Mouse (Mus musculus) limb, embryonic 13.5 days (tissue): ENCODE results near the gene Dyrk3. TPM values are rescaled to one million over a fixed set of nuclear protein-coding genes. Genes with fewer than 3 reads are reported as not detected.
"Not testable (repeated sequence)": the region's sequence is repeated elsewhere in the genome, so short reads cannot be mapped to it uniquely, and the experiment has no call there.

Source experiments
- ATAC-seq: fragments of 200-750 bp; cut with Nextera tagmentation; 2 replicates; pipeline ENCODE4 v1.8.0; 2017; ENCODE audit warnings: low read depth, moderate number of reproducible peaks, moderate TSS enrichment; ENCODE audit not compliant: low FRiP score
- H3K27ac ChIP-seq: fragments of 300-500 bp; sonication (generic); 2 replicates; pipeline ENCODE4 v1.5.1; 2015; ENCODE audit warnings: inconsistent platforms, mild to moderate bottlenecking, moderate library complexity
- H3K27me3 ChIP-seq: fragments of 300-500 bp; sonication (generic); 2 replicates; pipeline ENCODE4 v1.6.1; 2015; ENCODE audit warnings: mild to moderate bottlenecking, inconsistent platforms
- H3K36me3 ChIP-seq: fragments of 300-500 bp; sonication (generic); 2 replicates; pipeline ENCODE4 v1.6.1; 2015; ENCODE audit warnings: inconsistent platforms, mild to moderate bottlenecking, moderate library complexity
- H3K4me1 ChIP-seq: fragments of 300-500 bp; sonication (generic); 2 replicates; pipeline ENCODE4 v1.6.1; 2015; ENCODE audit warnings: inconsistent platforms
- H3K4me2 ChIP-seq: fragments of 300-500 bp; sonication (generic); replicated peaks from 2 replicates; pipeline ENCODE4 v1.6.1; 2015; ENCODE audit warnings: inconsistent platforms, mild to moderate bottlenecking, moderate library complexity
- H3K4me3 ChIP-seq: fragments of 300-500 bp; sonication (generic); 2 replicates; pipeline ENCODE4 v1.5.1; 2015; ENCODE audit warnings: moderate library complexity, mild to moderate bottlenecking, inconsistent platforms
- H3K9ac ChIP-seq: fragments of 300-500 bp; sonication (generic); 2 replicates; pipeline ENCODE4 v1.6.1; 2015; ENCODE audit warnings: mild to moderate bottlenecking, inconsistent platforms
- H3K9me3 ChIP-seq: fragments of 300-500 bp; sonication (generic); 2 replicates; pipeline ENCODE4 v1.6.1; 2016; ENCODE audit warnings: inconsistent platforms
- WGBS: fragments of 180-500 bp; shearing (Covaris S2); methylation state at CpG from one replicate; pipeline ENCODE4 v1.1.7; 2015; 5-methylcytosine and 5-hydroxymethylcytosine counted together
- polyA plus RNA-seq: library from polyadenylated mRNA; unstranded; fragments of >200 nt; fragmentation: Nextera tagmentation; extraction: Ambion mirVana; gene quantifications from 2 replicates; pipeline ENCODE4 v1.2.1, GENCODE M21; 2015

Gene Dyrk3
- polyA plus RNA-seq, 1 experiment from 2014 or later, result 3.0 TPM

DNA sequence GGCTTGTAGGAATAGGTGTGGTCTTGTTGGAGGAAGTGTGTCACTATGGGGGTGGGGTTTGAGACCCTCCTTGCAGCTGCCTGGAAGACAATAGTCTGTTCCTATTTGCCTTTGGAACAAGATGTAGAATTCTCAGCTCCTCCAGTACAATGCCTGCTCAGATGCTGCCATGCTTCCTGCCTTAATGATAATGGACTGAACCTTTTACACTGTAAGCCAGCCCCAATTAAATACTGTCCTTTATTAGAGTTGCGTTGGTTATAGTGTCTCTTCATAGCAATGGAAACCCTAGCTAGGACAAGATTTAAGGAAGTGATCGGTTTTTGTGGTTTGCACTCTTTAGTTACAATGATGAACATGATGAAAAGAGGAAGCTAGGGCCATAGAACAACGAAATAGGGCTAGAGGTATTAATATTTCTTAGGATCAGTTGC, 8.1 kb upstream of the Dyrk3 start:
- Histone ChIP-seq H3K9ac (no peak overlapping the region), H3K27ac (no peak overlapping the region), H3K4me2 (no peak overlapping the region), H3K27me3 (no peaks in the 10 kb centered on the region), H3K9me3 (no peaks in the 10 kb centered on the region), H3K4me1 (no peaks in the 10 kb centered on the region), H3K36me3 (no peaks in the 10 kb centered on the region), H3K4me3 (no peak overlapping the region)
- 83% methylated on average over 3 of the region's 3 CpGs for WGBS
- ATAC-seq, result no peak

DNA sequence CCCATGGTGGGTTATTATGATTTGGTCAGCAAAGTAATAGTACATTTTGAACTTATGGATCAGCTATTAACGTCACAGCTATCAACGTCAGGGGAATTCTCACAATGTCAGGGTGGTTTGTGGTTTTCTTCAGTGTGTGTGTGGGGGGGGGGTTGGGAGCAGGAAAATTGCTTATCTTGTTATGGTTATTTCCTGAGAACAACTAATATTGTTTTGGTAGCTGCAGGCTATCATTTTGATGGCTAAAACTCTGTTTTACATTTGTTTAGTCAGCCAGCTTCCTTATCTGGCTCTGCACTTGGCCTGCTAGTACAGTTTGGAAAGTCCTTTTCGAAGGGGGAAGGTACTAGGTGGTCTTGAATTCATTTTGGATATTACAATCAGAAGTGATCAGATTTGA, 7.1 kb upstream of the Dyrk3 start:
- H3K4me3 ChIP-seq, H3K9me3 ChIP-seq, H3K36me3 ChIP-seq, H3K4me2 ChIP-seq, H3K4me1 ChIP-seq, H3K27me3 ChIP-seq, H3K27ac ChIP-seq, ATAC-seq, H3K9ac ChIP-seq: not testable (repeated sequence)
- 79% methylated on average over 3 of the region's 3 CpGs for WGBS

- Histone ChIP-seq H3K9me3 (no peaks in the 10 kb centered on the region), H3K4me2 (no peak overlapping the region), H3K27ac (no peak overlapping the region), H3K36me3 (no peaks in the 10 kb centered on the region), H3K4me1 (no peaks in the 10 kb centered on the region), H3K9ac (no peak overlapping the region), H3K27me3 (no peaks in the 10 kb centered on the region), H3K4me3 (no peak overlapping the region)
- ATAC-seq, result no peak
- 63% methylated on average over 1 of the region's 1 CpGs for WGBS
Observed at GRCm38 (mm10) chr1:131142472-131142871, 4.3 kb upstream of the Dyrk3 start.

GRCm38 (mm10) chr1:131141449-131141848, 3.3 kb upstream of the Dyrk3 start:
- WGBS, result 54% methylated on average over 2 of the region's 2 CpGs
- Histone ChIP-seq H3K4me2 (no peak overlapping the region), H3K36me3 (no peaks in the 10 kb centered on the region), H3K9ac (no peak overlapping the region), H3K4me1 (no peaks in the 10 kb centered on the region), H3K9me3 (no peaks in the 10 kb centered on the region), H3K27me3 (no peaks in the 10 kb centered on the region), H3K27ac (no peak overlapping the region), H3K4me3 (no peak overlapping the region)
- no peak for ATAC-seq

- Histone ChIP-seq H3K9ac (peak overlapping the region; percentile 69; the same call in 1 of the 2 replicates), H3K4me2 (peak overlapping the region; percentile 89), H3K4me3 (peak overlapping the region; percentile 81), H3K4me1 (peaks cover 1% of the 10 kb centered on the region; the same call in 1 of the 2 replicates), H3K36me3 (no peaks in the 10 kb centered on the region), H3K27ac (no peak overlapping the region), H3K9me3 (no peaks in the 10 kb centered on the region), H3K27me3 (no peaks in the 10 kb centered on the region)
- no peak for ATAC-seq
- WGBS, result 66% methylated on average over 11 of the region's 11 CpGs
Observed at GRCm38 (mm10) chr1:131139102-131140095, 1.3 kb upstream of the Dyrk3 start.

- no peak overlapping the region for H3K27ac ChIP-seq
- peak; percentile 78 for ATAC-seq
- no peaks in the 10 kb centered on the region for H3K27me3 ChIP-seq
- H3K9me3 ChIP-seq, result no peaks in the 10 kb centered on the region
- peaks cover 3% of the 10 kb centered on the region; the same call in 1 of the 2 replicates for H3K4me1 ChIP-seq
- under 1% methylated on average over 31 of the region's 36 CpGs for WGBS
- H3K36me3 ChIP-seq, result no peaks in the 10 kb centered on the region
- peak overlapping the region; percentile 69 for H3K9ac ChIP-seq
- H3K4me2 ChIP-seq, result peak overlapping the region; percentile 89
- H3K4me3 ChIP-seq, result peak overlapping the region; percentile 81
Observed at GRCm38 (mm10) chr1:131137717-131138118, 422 bp downstream of the Dyrk3 start.

DNA sequence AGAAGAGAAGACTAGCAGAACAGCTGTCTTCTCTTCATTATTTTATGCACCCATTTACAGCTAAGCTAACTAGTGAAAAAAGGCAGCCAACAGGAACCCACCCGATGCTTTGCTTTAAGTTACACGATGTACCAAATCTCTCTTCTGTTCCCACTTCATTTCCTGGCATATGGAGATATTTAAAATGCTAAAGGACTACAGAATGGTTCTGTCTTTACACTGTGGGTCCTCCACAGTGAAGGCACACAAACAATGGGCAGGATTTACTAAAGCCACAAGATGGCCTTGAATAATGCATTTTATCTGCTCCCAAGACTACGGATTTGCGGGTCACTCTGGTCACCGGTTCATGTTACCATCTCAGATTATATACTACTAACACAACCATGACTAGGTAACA, 1.0 kb downstream of the Dyrk3 start:
- ATAC-seq, result no peak
- H3K4me1 ChIP-seq, result peaks cover 3% of the 10 kb centered on the region; the same call in 1 of the 2 replicates
- H3K4me3 ChIP-seq, result peak overlapping the region; percentile 81; the same call in 1 of the 2 replicates
- 29% methylated on average over 5 of the region's 5 CpGs for WGBS
- H3K36me3 ChIP-seq, result no peaks in the 10 kb centered on the region
- no peak overlapping the region for H3K27ac ChIP-seq
- peak overlapping the region; percentile 89 for H3K4me2 ChIP-seq
- no peak overlapping the region for H3K9ac ChIP-seq
- no peaks in the 10 kb centered on the region for H3K9me3 ChIP-seq
- no peaks in the 10 kb centered on the region for H3K27me3 ChIP-seq

GRCm38 (mm10) chr1:131135960-131136629, 2.0 kb downstream of the Dyrk3 start:
- no peaks in the 10 kb centered on the region for H3K9me3 ChIP-seq
- no peak overlapping the region for H3K27ac ChIP-seq
- no peak for ATAC-seq
- H3K4me2 ChIP-seq, result no peak overlapping the region
- H3K4me3 ChIP-seq, result no peak overlapping the region
- H3K27me3 ChIP-seq, result no peaks in the 10 kb centered on the region
- no peak overlapping the region for H3K9ac ChIP-seq
- 78% methylated on average over 10 of the region's 10 CpGs for WGBS
- no peaks in the 10 kb centered on the region for H3K36me3 ChIP-seq
- peaks cover 3% of the 10 kb centered on the region; the same call in 1 of the 2 replicates for H3K4me1 ChIP-seq

DNA sequence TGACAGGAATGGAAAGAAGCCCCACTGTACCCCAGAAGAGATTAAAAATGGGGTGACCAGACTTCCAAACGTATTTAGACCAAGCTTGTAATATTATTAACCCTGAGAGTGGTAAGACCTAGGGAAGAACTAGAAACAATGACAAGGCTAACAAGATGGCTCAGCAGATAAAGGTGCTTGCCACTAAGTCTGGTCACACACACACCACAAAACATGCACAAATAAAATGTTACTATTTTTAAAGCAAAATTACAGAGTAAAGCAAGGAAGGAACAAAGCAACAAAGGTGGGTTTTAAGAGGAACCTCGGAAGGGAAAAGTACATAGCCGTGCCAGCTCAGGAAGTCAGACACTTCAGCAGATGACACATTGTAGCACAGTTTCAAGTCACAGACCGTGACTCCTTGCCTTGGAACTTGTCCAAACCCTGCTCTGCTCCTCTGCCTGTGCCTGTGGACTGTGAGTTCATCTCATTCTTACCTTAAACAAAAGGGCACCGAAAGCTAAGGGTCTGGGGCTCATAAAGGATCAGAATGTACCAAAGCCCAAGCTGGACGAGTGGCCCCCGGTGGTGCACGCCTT, 3.1 kb downstream of the Dyrk3 start:
- Histone ChIP-seq H3K27me3 (no peaks in the 10 kb centered on the region), H3K36me3 (peaks cover 1% of the 10 kb centered on the region; the same call in 1 of the 2 replicates), H3K4me1 (peaks cover 3% of the 10 kb centered on the region; the same call in 1 of the 2 replicates), H3K9ac (no peak overlapping the region), H3K27ac (no peak overlapping the region), H3K4me3 (no peak overlapping the region), H3K9me3 (no peaks in the 10 kb centered on the region), H3K4me2 (no peak overlapping the region)
- ATAC-seq, result no peak
- WGBS, result 76% methylated on average over 8 of the region's 8 CpGs

DNA sequence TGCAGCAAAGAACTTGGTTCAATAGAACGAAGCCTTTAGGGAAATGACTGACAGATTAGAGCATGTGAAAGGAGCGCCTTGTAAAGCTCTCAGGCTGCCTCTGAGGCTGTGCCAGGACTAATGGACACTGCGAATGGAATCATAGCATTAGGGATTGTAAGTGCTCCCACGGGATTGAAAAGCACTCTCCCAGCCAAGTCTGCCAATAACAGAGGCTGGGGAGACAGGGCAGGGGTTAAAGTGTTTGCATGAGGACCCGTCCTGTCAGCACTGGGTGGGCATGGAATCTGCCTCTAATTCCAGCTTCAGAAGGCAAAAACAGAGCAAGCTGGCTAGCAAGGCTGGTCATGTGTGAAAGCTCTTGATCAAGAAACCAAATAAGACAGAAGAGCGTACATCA, 3.9 kb downstream of the Dyrk3 start:
- peaks cover 3% of the 10 kb centered on the region; the same call in 1 of the 2 replicates for H3K4me1 ChIP-seq
- H3K36me3 ChIP-seq, result peaks cover 9% of the 10 kb centered on the region
- H3K9me3 ChIP-seq, result no peaks in the 10 kb centered on the region
- H3K9ac ChIP-seq, result no peak overlapping the region
- H3K27me3 ChIP-seq, result no peaks in the 10 kb centered on the region
- 71% methylated on average over 6 of the region's 6 CpGs for WGBS
- no peak overlapping the region for H3K4me3 ChIP-seq
- no peak for ATAC-seq
- no peak overlapping the region for H3K27ac ChIP-seq
- no peak overlapping the region for H3K4me2 ChIP-seq

GRCm38 (mm10) chr1:131125987-131126744, 12.0 kb downstream of the Dyrk3 start:
- no peak overlapping the region for H3K4me2 ChIP-seq
- H3K4me1 ChIP-seq, result no peaks in the 10 kb centered on the region
- H3K27me3 ChIP-seq, result no peaks in the 10 kb centered on the region
- no peaks in the 10 kb centered on the region for H3K9me3 ChIP-seq
- 63% methylated on average over 11 of the region's 11 CpGs for WGBS
- ATAC-seq, result peak; percentile 42; the same call in 1 of the 2 replicates
- no peak overlapping the region for H3K27ac ChIP-seq
- H3K9ac ChIP-seq, result no peak overlapping the region
- H3K36me3 ChIP-seq, result peaks cover 17% of the 10 kb centered on the region
- H3K4me3 ChIP-seq, result no peak overlapping the region
